Mouse (Mus musculus) right cerebral cortex, postnatal 25 days (tissue): ENCODE measurements around the gene Col18a1.

Source experiments
- DNase-seq: peaks from one replicate; pipeline ENCODE4 v3.0.0; 2022

Gene Col18a1

DNA sequence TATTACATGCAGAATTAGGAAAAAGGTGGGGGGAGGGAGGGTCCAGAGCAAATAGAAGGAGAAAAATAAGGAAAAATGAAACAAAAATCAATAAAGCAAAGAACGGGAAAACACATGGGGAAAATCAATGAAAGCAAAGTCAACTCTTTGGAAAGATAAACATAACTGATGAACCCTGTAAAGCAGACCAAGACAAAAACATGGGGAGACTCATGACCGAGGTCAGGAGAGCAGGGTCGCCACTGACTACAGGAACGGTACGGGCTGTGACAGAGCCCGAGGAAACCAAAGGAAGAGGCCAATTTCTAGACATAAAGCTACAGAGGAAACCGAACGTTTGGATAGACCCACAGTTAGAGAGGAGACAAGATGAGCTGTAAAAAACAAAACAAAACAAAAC is 62.7 kb downstream of the Col18a1 start:
- DNase-seq: no peak

DNA sequence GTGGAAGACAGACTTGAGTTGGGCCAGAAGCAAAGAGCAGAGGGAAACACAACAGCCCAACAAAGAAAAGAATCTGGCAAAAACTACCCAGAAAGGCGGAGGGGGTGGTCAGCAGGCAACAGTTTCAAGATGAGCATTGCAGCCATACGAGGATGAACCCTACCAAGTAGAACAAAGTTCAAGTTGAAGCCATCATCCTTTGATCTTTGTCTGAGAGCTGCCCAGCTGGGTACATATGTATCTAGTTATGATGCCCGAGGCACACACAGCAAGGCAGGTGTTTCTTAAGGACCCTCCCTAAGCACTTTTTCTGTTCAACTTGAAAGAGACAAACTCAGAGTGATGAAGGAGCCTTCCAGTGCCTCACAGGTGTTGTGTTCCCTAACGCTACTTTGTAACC is 66.6 kb downstream of the Col18a1 start:
- DNase-seq: no peak

DNA sequence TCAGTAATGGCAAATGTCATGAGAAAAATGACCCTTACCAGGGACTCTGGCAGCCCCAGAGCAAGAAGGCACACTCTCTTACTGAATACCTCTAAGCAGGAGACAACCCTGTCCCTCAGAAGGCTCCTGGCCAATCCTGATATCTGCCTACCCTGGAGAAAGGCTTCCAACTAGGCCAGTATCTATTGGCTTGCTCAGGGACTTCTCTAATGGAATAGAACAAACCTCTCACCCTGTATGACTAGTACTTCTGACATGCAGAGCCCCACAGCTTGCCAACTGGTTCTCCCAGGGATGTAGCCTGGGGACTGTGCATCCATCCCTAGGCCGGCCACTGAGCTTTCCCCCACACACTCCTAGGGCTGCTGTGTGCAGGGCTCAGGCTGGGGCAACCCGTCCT is 67.7 kb downstream of the Col18a1 start:
- no peak for DNase-seq

DNA sequence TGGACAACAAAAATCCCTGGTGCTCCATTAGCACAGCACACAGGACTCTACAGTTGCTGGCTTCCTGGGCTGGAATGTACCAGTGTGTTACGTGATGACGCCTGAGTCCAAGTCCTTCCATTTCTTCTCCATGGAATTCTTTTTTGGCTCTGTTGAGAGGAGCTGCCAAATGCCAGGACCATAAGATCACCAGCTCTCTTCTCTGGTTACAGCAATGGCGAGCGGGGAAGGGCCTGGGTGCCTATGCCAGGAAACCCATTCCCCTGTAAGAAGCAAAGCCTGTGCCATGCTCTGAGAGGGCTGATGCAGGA is 68.5 kb downstream of the Col18a1 start:
- DNase-seq: no peak

DNA sequence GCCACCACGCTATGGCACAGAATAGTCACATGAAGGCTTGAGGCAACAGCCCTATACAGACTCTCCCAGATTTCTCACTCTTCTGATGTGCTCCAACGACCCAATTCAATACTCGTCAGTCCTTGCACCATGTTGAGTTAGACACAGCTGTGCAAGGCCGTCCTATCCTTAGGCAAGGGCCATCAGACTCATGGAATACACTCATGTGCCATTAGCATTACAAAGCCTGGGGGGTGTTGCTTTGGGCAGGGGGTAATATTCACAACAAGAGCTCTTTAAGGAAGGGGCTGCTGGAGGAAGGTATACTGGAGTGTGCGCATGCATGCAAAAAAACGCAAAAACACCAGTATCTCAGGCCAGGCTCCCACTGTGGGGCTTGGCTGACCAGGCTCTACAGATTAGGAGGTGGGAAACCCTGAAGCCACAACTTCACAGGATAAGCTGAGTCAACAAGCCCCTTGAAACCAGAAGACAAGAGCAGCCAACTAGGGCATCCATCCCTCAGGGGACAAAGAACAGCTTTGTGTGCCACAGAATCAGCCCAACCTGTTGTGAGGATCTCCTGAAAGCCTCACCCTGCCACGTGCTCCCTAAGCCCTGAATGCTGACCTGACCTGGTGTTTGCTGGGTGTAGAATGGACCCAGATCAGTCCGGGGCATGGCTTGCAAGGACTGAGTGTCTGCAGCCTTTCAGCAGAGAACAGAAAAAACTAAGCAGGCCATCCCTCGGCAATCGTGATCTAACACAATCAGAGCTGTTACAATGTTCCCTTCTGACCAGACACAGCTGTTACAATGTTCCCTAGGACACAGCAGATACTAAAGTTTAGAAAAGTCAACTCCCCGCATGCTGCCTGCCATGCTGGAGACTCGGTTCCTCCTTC is 69.1 kb downstream of the Col18a1 start:
- DNase-seq: no peak

DNA sequence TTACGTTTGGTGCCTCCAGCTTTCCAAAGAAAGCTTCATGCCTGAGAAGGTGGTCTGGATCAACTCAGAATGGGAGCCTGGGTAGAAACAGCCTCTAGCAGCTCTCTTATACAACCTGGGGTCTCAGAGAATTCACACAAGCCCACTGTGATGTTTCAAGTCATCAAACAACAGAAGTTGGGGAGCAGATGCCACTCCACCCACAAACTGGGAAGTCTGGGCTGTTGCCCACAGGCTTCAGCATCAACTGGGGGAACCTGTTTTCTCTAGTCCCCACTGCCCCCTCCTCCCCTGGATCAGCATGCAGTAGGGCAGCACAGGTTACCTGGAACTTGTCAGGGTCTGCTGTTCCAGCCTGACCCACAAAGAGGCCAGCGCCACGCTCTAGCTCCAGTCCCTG is 70.7 kb downstream of the Col18a1 start:
- no peak for DNase-seq

DNA sequence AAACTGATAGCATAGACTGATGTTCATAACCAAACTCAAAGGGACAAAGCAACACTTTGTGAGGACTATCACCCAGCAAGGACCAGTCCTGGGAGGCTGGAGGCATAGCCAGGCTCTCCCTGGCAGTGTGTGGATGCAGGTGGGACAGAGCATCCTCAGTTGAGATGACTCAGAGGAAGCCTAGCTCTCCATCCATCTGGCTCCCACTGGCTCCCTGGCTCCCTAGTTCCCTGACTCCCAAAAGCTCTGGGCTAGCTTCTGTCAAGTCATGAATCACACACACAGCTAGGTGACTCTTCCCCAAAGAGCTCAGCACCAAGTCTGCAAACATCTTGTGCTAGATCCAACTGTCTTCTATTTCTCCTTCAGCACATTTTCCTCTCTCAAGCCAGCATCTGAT is 72.5 kb downstream of the Col18a1 start:
- peak; percentile 40 for DNase-seq

DNA sequence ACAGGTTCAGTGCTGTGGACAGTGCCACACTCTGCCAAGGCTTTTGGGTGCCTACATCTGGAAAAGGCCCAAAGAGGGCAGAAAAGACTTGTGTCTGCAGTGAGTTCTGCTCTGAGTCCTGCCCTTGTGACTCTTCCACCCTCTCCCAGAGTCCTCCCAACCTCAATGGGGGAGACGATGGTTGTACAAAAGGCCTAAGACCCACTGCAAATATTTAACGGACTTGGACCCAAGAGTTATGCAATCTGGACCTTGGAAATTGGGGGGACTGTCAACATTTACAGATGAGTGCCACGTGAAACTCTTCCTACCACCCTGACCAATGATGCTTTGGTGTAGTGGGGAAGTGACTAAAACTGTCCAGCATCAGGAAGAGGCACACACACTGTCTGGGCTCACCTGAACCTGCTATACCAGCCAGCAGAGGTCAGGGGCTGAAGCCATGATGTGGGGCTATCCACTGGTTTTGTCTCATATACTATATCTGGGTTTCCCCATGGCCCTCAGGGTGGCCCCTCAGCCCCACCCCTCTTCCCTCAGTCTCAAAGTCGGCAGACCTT is 74.7 kb downstream of the Col18a1 start:
- no peak for DNase-seq

DNA sequence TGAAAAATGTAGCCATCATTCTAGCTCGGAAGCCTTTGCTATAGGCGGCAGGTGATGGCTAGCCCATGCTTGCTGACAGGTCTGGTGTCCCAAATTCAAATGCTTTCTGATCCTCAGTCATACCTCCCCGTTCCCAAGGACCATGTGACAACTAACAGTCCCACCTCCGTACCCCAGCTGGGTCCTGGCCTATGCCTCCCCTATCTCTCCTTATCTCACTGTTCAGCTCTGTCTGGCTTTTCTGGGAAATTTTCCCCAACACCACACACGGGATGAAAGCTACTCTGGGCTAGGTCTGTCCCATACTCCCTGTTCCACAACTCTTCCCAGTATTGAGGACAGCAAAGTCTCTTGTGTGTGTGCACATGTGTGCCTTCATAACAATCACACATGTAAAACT is 76.3 kb downstream of the Col18a1 start:
- DNase-seq: no peak

DNA sequence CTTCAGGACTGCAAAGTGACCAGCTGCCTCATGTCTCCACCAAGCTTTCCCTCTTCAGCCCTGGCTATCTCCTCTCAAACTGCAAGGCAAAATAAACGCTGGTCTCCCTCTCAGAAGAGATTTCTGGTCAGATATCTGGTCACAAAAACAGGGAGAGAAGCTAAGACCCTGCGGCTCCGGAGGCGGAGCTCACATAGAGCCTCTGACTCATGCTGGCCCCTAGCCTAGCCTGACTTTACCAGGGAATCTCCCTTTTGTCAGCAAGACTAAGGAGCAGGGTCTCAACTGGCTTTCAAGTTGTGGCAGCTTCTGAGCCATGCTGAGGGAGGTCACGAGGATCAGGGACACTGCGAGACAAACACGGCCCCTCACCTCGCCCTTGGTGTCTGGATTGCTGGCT is 77.0 kb downstream of the Col18a1 start:
- no peak for DNase-seq

DNA sequence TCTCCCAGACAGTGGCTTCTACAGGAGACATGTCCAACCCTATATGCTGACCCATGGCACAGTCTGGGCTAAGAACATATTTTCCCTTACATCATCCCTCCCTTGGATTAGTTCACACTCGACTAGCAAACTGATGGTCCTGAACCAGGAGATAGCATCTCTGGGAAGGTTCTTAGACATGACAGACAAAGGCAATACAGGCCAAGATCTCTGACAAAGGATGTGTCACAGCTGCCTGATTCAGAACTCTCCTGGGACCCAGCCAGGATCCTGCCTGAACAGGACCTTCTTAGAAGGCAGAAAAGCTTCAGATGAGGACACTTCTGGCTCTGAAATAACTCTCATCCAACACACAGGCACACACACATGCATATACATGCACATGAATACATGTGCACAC is 81.8 kb downstream of the Col18a1 start:
- no peak for DNase-seq

DNA sequence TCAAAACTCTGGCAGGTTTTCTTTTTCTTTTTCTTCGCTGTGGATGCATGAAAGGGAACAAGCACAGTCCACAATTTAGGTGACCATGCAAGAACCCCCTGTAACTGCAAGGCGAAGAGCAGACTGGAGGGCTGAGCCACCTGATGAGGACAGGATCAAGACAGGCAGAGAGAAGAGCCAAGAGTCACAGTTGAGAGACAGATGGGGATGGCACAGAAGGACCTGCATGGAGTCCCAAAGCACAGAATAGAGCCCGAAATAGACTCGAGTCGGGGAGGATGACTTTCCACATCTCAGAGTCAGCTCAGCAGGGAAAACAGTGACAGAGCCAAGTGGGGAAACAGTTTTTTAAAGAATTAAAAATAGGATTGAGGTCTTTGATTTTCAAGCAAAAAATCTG is 83.4 kb downstream of the Col18a1 start:
- DNase-seq: no peak

DNA sequence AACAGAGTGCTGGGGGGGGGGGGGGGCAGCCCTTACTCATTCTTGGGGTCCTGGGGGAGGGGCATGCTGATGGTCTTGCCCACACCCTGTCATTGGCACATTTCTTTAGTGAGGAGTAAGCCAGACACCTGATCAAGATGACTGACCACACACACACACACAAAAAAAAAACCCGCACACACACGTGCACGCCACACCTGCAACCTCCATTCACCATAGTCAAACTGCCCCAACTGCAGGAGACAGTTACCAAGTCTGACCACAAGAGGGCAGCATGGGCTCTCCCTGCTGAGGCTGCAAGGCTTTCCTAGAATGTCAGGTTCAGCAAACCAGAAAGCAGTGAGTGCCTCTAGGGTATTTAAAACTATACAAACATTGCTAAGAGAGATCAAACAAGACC is 83.9 kb downstream of the Col18a1 start:
- DNase-seq: peak; percentile 78

DNA sequence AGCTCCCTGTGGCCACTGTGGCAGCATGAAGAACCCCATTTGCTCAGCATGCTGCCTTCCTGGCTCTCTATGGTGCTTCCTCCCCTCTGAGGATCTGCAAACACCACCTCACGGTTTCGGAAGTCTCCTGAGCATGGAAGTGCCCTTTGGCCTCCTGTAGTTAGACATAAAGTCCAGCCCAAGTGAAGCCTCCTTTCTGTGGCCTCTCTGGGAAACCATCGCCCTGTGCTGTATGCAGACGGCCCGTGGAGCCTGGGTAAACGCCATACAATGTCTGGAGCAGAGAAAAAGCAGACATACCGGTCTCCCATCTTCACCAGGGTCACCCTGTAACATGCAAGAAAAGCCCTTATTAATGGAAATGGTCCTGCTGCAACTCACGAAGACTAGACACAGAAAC is 87.4 kb downstream of the Col18a1 start:
- DNase-seq: no peak

DNA sequence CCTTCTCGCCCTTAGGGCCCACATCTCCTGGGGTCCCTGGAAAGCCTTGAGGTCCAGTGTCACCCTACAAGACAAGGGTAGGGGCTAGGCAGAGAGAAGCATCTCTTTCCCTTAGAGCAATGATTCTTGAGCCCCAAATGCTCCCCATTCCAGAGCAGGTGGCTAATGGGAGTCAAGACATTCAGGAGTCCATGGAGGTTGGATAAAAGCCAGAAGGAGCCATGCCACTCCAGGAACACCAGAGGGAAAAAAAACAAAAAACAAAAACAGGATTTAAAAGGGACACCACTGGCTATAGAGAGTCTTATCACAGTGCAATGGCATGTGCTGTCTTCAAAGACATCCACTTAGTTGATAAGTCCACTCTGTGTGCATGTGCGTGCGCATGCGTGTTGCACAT is 87.9 kb downstream of the Col18a1 start:
- DNase-seq: no peak

DNA sequence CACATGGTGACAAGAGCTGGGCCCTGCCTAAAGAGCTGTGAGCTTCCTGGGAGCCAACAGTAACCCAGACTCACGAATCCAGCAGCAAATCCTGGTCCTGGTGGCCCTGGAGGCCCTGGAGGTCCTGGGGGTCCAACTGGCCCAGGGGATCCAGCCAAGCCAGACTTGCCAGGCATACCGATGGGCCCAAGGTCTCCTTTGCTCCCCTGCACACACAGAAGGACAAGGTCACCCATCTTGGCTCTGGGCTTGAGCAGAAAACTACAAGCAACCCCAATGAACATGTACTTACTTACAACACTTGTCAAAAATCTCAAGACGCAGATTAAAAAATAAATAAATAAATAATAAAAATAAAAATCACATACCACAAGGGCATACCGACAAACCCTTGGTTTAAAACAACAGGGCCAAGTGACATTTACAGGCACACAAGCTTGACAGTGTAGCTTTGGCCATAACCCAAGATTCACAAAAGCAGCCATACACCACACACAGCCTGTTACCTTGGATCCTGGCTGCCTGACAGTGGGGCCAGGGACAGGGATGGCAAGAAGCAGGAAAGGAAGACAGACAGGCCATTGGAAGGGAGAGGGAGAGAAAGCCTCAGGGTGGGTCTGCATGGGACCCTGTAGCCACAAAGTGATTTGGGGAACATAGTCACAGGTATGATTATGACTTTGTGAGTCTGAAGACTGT is 91.9 kb downstream of the Col18a1 start:
- no peak for DNase-seq

DNA sequence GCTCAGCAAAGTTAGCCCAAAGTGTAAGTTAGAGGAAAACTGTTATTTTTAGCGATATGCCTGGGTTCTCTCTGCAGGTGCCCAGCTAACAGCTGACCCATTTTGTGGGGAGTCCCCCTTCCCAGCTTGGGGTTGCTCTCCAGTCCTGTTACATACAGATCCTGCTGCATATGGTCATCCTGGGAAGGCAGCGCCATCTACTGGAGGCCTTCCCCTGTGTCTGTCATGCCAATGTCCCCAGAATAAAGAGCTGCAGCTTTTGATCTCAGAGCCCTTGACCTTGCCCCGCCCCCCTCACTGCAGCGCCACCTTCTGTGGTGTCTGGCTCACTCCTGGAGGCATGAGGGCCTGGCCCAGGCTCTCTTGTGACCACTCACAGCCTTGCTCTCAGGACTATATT is 96.3 kb downstream of the Col18a1 start:
- DNase-seq: peak; percentile 42

DNA sequence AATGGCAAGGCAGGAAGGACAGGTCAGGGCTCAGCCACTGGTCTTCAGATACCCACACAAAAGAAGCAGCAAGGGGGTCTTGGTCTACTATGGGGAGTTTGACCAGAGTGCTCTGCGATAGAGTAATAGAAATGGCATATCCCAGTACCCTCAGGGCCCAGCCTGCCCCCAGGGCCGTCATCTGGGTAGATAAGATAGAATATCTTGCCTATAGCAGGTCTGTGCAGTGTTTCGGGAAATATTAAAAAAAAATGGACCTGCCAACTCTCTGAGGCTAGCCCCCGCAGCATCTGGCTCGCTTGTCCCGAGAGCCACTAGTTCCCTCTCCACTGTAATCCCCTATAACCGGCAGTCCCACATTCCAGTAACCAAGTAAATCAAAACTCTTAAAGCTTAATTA is 97.9 kb downstream of the Col18a1 start:
- no peak for DNase-seq

DNA sequence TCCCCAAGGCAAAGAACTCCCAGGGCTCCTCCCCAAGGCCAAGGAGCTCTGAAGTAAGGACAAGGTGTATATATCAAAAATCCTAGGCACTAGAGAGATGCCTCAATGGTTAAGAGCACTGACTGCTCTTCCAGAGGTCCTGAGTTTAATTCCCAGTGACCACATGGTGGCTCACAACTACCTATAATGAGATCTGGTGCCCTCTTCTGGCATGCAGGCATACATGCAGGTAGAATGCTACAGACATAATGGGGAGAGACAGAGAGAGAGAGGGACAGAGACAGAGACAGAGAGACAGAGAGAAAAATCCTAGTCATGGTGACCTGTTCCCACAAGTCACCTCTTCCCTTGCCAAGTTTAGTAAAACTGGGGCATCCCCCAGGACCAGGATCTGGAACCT is 101.7 kb downstream of the Col18a1 start:
- no peak for DNase-seq

DNA sequence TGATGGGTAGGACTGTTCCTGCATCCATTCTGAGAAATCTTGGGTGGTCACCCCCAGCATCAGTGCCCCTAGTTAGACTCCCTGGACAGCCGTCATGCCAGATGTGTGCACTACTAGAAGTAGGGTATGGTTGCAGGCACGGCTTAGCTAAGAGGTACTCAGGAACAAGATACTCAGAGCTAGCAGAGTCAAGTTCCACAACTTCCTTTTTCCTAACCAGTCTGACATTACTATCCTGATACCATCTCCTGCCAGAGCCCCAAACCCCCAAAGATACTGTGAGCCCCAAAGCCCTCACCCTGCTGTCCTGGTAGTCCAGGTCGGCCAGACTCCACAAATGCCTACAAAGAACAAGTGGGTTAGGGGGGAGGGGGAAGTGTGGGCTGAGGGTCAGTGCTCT is 102.1 kb downstream of the Col18a1 start:
- DNase-seq: no peak

DNA sequence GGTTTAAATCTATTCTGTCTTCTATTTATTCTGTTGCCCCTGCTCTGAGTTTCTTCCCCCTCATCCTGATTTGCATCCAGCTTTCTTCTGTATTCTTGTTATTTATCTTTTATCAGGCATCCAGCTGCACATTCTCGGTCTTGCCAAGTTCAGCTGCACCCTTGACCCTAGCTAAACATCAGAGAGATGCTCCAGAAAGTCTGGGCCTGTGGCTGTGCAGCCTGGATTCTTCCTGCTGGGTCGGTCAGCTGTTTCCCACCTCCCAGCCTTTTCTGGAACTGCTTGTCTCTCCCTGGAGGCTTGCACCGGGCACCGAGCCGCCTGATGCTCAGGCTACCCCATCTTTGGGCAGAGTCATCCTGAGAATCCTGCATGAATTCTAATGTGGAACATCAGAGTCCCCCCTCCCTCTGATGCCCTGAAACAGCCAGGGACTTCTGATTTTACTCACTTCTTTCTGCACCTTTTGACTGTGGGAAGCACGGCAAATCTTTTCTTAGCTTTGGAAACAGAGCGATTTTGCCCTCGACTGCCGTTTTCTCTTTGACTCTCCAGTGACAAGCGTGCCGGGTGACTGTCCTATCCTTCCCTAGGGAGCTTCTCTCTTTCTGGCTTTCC is 103.8 kb downstream of the Col18a1 start:
- peak; percentile 18 for DNase-seq

DNA sequence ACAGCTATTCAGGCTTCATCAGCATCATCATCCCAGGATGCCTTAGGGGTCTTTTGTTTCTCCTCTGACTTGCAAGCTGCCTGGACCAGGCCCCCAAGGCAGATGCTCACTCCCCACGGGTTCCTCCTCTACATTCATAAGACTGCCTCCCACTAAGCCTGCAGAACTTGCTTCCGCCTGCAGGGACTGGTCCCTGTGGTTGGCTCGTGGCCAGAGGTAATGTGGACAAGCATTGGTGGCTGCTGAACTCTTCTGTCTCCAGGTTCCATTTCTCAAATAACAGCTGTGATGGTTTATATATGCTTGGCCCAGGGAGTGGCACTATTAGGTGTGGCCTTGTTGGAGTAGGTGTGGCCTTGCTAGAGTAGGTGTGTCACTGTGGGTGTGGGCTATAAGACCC is 104.9 kb downstream of the Col18a1 start:
- DNase-seq: no peak

DNA sequence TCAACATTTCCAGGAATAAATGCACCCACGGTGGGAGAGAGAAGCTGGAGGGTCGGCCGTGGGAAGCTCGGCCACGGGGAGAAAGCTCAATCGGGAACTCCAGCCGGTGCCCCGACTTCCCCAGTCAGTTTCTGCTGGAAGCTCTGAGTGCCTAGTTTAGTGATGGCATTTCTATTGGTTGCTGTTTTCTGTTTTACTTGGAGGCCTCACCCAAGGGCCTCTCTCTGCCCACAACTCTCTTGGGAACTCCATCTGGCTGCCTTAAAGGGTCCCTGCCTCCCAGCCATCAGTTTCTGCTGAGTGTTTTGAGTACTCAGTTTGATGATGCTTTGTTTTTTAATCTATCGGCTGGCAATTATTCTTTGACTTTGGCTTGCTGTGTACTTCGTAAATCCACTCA is 109.6 kb downstream of the Col18a1 start:
- no peak for DNase-seq

DNA sequence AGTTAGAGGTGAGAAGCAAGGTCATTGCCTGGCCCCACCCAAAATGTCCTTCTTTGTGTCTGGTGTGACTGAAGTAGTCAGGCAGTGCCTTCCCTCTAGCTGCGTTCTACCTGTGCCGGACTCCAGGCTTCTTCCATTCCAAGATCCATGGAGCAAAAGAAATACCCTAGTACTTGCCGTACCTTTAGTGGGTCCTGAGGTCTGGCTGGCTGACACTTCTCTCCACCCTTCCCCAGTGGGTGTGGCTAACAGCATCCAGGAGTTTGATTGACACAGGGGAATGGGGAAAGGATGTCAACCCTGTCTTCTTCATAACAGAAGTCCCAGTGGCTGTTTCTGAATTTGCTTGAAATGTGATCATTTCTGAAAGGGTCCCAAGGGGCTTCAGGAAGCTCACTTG is 117.7 kb downstream of the Col18a1 start:
- no peak for DNase-seq
